Mouse (Mus musculus) gastrocnemius, postnatal 25 days (tissue): Measurements from ENCODE around the gene Ston2. TPM values are rescaled to one million over a fixed set of nuclear protein-coding genes. Genes with fewer than 3 reads are reported as not detected.
"Not testable (repeated sequence)": the region's sequence is repeated elsewhere in the genome, so short reads cannot be mapped to it uniquely, and the experiment has no call there.

Source experiments
- DNase-seq: peaks from one replicate; pipeline ENCODE4 v3.0.0; 2022
- total RNA-seq, 2 experiments: library from RNA; stranded (reverse); gene quantifications; 1 replicate in 1 of 2; 2 replicates in 1 of 2; pipeline ENCODE4 v1.2.3; 2021

Ston2 gene
- total RNA-seq, 2 experiments from 2014 or later: 37.9 to 46.2 TPM

GRCm38 (mm10) chr12:91791822-91792221 is 3.6 kb upstream of the Ston2 start:
- DNase-seq: no peak

- peak; percentile 25 for DNase-seq
Measured at GRCm38 (mm10) chr12:91789801-91790200, 1.6 kb upstream of the Ston2 start.

- not testable (repeated sequence) for DNase-seq
Measured at GRCm38 (mm10) chr12:91788446-91788845, 259 bp upstream of the Ston2 start.

- DNase-seq: peak; percentile 93
Measured at GRCm38 (mm10) chr12:91786355-91786754, 1.8 kb downstream of the Ston2 start.

- no peak for DNase-seq
Measured at GRCm38 (mm10) chr12:91781432-91781831, 6.8 kb downstream of the Ston2 start.

- DNase-seq: no peak
Measured at GRCm38 (mm10) chr12:91780531-91780930, 7.7 kb downstream of the Ston2 start.

- DNase-seq: peak; percentile 85
Measured at GRCm38 (mm10) chr12:91779004-91779365, 9.2 kb downstream of the Ston2 start.

- peak; percentile 63 for DNase-seq
Measured at GRCm38 (mm10) chr12:91778211-91779003, 9.8 kb downstream of the Ston2 start.

GRCm38 (mm10) chr12:91776342-91776741 is 11.8 kb downstream of the Ston2 start:
- DNase-seq: no peak

GRCm38 (mm10) chr12:91774811-91775284 is 13.3 kb downstream of the Ston2 start:
- peak; percentile 71 for DNase-seq

- DNase-seq: peak; percentile 53
Measured at GRCm38 (mm10) chr12:91768871-91769270, 19.3 kb downstream of the Ston2 start.

GRCm38 (mm10) chr12:91768176-91768575 is 20.0 kb downstream of the Ston2 start:
- DNase-seq: no peak

GRCm38 (mm10) chr12:91766338-91767107 is 21.7 kb downstream of the Ston2 start:
- DNase-seq: peak; percentile 57

- no peak for DNase-seq
Measured at GRCm38 (mm10) chr12:91765504-91765903, 22.7 kb downstream of the Ston2 start.

GRCm38 (mm10) chr12:91765054-91765453 is 23.1 kb downstream of the Ston2 start:
- no peak for DNase-seq

GRCm38 (mm10) chr12:91764471-91764870 is 23.7 kb downstream of the Ston2 start:
- DNase-seq: no peak

GRCm38 (mm10) chr12:91759836-91760235 is 28.4 kb downstream of the Ston2 start:
- no peak for DNase-seq

- DNase-seq: no peak
Measured at GRCm38 (mm10) chr12:91757854-91758562, 30.2 kb downstream of the Ston2 start.

GRCm38 (mm10) chr12:91756562-91757166 is 31.5 kb downstream of the Ston2 start:
- DNase-seq: no peak

GRCm38 (mm10) chr12:91754606-91755005 is 33.6 kb downstream of the Ston2 start:
- DNase-seq: peak; percentile 44

- no peak for DNase-seq
Measured at GRCm38 (mm10) chr12:91752711-91753110, 35.5 kb downstream of the Ston2 start.
